Mouse (Mus musculus): ENCODE results near the gene Eps8.

- TF ChIP-seq CTCF (IDR thresholded peaks at IDR 0.05; ENCODE audit: low read depth, low read length): no peak
- no peak for TF ChIP-seq POLR2A (IDR thresholded peaks at IDR 0.05; ENCODE audit: insufficient read depth, low read length)
These were observed 190.9 kb downstream of the Eps8 start for GRCm38 (mm10) chr6:137463771-137464170.

Measured in ES-Bruce4 (cell line).